Mouse (Mus musculus) kidney, adult 9 months (tissue): ENCODE results near the gene Vti1a.

Source experiments
- DNase-seq: peaks from one replicate; pipeline ENCODE4 v3.0.0; 2022

Vti1a gene

GRCm38 (mm10) chr19:55641891-55642290 lies 325.8 kb downstream of the Vti1a start:
- no peak for DNase-seq

GRCm38 (mm10) chr19:55642361-55642760 lies 326.3 kb downstream of the Vti1a start:
- no peak for DNase-seq

GRCm38 (mm10) chr19:55643288-55643901 lies 327.3 kb downstream of the Vti1a start:
- DNase-seq: peak; percentile 65

GRCm38 (mm10) chr19:55643931-55644330 lies 327.8 kb downstream of the Vti1a start:
- no peak for DNase-seq

GRCm38 (mm10) chr19:55649363-55649762 lies 333.3 kb downstream of the Vti1a start:
- no peak for DNase-seq

GRCm38 (mm10) chr19:55651017-55651416 lies 334.9 kb downstream of the Vti1a start:
- DNase-seq: no peak

- DNase-seq: no peak
Observed at GRCm38 (mm10) chr19:55652693-55653265, 336.7 kb downstream of the Vti1a start.

GRCm38 (mm10) chr19:55660165-55660564 lies 344.1 kb downstream of the Vti1a start:
- DNase-seq: no peak

- DNase-seq: no peak
Observed at GRCm38 (mm10) chr19:55662521-55663223, 346.6 kb downstream of the Vti1a start.

- DNase-seq: no peak
Observed at GRCm38 (mm10) chr19:55667787-55668186, 351.7 kb downstream of the Vti1a start.

- peak; percentile 18 for DNase-seq
Observed at GRCm38 (mm10) chr19:55668896-55669295, 352.8 kb downstream of the Vti1a start.
